Mouse (Mus musculus): ENCODE measurements around the gene Cers6. TPM values are rescaled to one million over a fixed set of nuclear protein-coding genes. Genes with fewer than 3 reads are reported as not detected.

Cers6 gene
- polyA plus RNA-seq, 1 experiment: 10.3 TPM

GRCm38 (mm10) chr2:68978244-68978643 is 117.0 kb downstream of the Cers6 start:
- H3K27me3 ChIP-seq (ENCODE audit: control insufficient read depth, insufficient read depth, insufficient read length): no peaks in the 10 kb centered on the region
- peaks cover 5% of the 10 kb centered on the region for H3K79me2 ChIP-seq (ENCODE audit: control insufficient read depth, insufficient read depth)
- H3K36me3 ChIP-seq (ENCODE audit: control insufficient read depth, insufficient read depth): no peaks in the 10 kb centered on the region
- no peak overlapping the region for H3ac ChIP-seq (ENCODE audit: control insufficient read depth, insufficient read length, low read depth)
- no peaks in the 10 kb centered on the region for H3K79me3 ChIP-seq (ENCODE audit: low read depth)
- TF ChIP-seq MAX (IDR thresholded peaks at IDR 0.05) (no peak), USF1 (IDR thresholded peaks at IDR 0.05; ENCODE audit: low read depth) (no peak)
- no peak overlapping the region for H3K4me3 ChIP-seq (ENCODE audit: insufficient read depth, poor library complexity, severe bottlenecking)

GRCm38 (mm10) chr2:68978660-68979604 is 117.7 kb downstream of the Cers6 start:
- H3K4me3 ChIP-seq (ENCODE audit: insufficient read depth, poor library complexity, severe bottlenecking): no peak overlapping the region
- no peaks in the 10 kb centered on the region for H3K36me3 ChIP-seq (ENCODE audit: control insufficient read depth, insufficient read depth)

GRCm38 (mm10) chr2:68981302-68981701 is 120.1 kb downstream of the Cers6 start:
- Histone ChIP-seq H3K36me3 (ENCODE audit: control insufficient read depth, insufficient read depth) (no peaks in the 10 kb centered on the region), H3K79me2 (ENCODE audit: control insufficient read depth, insufficient read depth) (peaks cover 5% of the 10 kb centered on the region), H3ac (ENCODE audit: control insufficient read depth, insufficient read length, low read depth) (no peak overlapping the region), H3K27me3 (ENCODE audit: control insufficient read depth, insufficient read depth, insufficient read length) (no peaks in the 10 kb centered on the region), H3K4me3 (ENCODE audit: insufficient read depth, poor library complexity, severe bottlenecking) (no peak overlapping the region), H3K79me3 (ENCODE audit: low read depth) (peaks cover 4% of the 10 kb centered on the region)
- no peak for TF ChIP-seq USF1 (IDR thresholded peaks at IDR 0.05; ENCODE audit: low read depth)
- no peak for TF ChIP-seq CTCF (IDR thresholded peaks at IDR 0.05; ENCODE audit: control insufficient read depth, insufficient read depth, insufficient read length)
- no peak for TF ChIP-seq CEBPB (IDR thresholded peaks at IDR 0.05; ENCODE audit: low read depth)
- TF ChIP-seq MYOD1 (IDR thresholded peaks at IDR 0.05; ENCODE audit: control insufficient read depth, insufficient read length, low read depth): no peak
- TF ChIP-seq MYOG (IDR thresholded peaks at IDR 0.05; ENCODE audit: control insufficient read depth, extremely low read depth, insufficient read length): no peak
- no peak for TF ChIP-seq MAX (IDR thresholded peaks at IDR 0.05)
- TF ChIP-seq FOSL1 (IDR thresholded peaks at IDR 0.05; ENCODE audit: insufficient read depth, low read length, poor library complexity, severe bottlenecking): no peak

More at GRCm38 (mm10) chr2:68978660-68979604, 117.7 kb downstream of the Cers6 start:
- H3ac ChIP-seq (ENCODE audit: control insufficient read depth, insufficient read length, low read depth): no peak overlapping the region
- peaks cover 5% of the 10 kb centered on the region for H3K79me2 ChIP-seq (ENCODE audit: control insufficient read depth, insufficient read depth)
- no peaks in the 10 kb centered on the region for H3K27me3 ChIP-seq (ENCODE audit: control insufficient read depth, insufficient read depth, insufficient read length)
- H3K79me3 ChIP-seq (ENCODE audit: low read depth): no peaks in the 10 kb centered on the region
- no peak for TF ChIP-seq MYOD1 (IDR thresholded peaks at IDR 0.05; ENCODE audit: control insufficient read depth, insufficient read length, low read depth)
- TF ChIP-seq MAX (IDR thresholded peaks at IDR 0.05): no peak
- no peak for TF ChIP-seq CTCF (IDR thresholded peaks at IDR 0.05; ENCODE audit: control insufficient read depth, insufficient read depth, insufficient read length)

- Histone ChIP-seq H3K27me3 (ENCODE audit: control insufficient read depth, insufficient read depth, insufficient read length) (no peaks in the 10 kb centered on the region), H3K79me3 (ENCODE audit: low read depth) (peaks cover 4% of the 10 kb centered on the region), H3ac (ENCODE audit: control insufficient read depth, insufficient read length, low read depth) (no peak overlapping the region), H3K36me3 (ENCODE audit: control insufficient read depth, insufficient read depth) (no peaks in the 10 kb centered on the region), H3K4me3 (ENCODE audit: insufficient read depth, poor library complexity, severe bottlenecking) (no peak overlapping the region), H3K79me2 (ENCODE audit: control insufficient read depth, insufficient read depth) (peaks cover 6% of the 10 kb centered on the region)
- TF ChIP-seq MAX (IDR thresholded peaks at IDR 0.05) (no peak), FOSL1 (IDR thresholded peaks at IDR 0.05; ENCODE audit: insufficient read depth, low read length, poor library complexity, severe bottlenecking) (no peak), MYOD1 (IDR thresholded peaks at IDR 0.05; ENCODE audit: control insufficient read depth, insufficient read length, low read depth) (no peak), CTCF (IDR thresholded peaks at IDR 0.05; ENCODE audit: control insufficient read depth, insufficient read depth, insufficient read length) (no peak), MYOG (IDR thresholded peaks at IDR 0.05; ENCODE audit: control insufficient read depth, extremely low read depth, insufficient read length) (no peak), USF1 (IDR thresholded peaks at IDR 0.05; ENCODE audit: low read depth) (no peak), CEBPB (IDR thresholded peaks at IDR 0.05; ENCODE audit: low read depth) (no peak)
These were observed 120.6 kb downstream of the Cers6 start for GRCm38 (mm10) chr2:68981756-68982409.

GRCm38 (mm10) chr2:68982979-68983378 is 121.7 kb downstream of the Cers6 start:
- Histone ChIP-seq H3K79me2 (ENCODE audit: control insufficient read depth, insufficient read depth) (peaks cover 10% of the 10 kb centered on the region), H3K4me3 (ENCODE audit: insufficient read depth, poor library complexity, severe bottlenecking) (no peak overlapping the region), H3K36me3 (ENCODE audit: control insufficient read depth, insufficient read depth) (no peaks in the 10 kb centered on the region), H3ac (ENCODE audit: control insufficient read depth, insufficient read length, low read depth) (no peak overlapping the region), H3K27me3 (ENCODE audit: control insufficient read depth, insufficient read depth, insufficient read length) (no peaks in the 10 kb centered on the region), H3K79me3 (ENCODE audit: low read depth) (peaks cover 4% of the 10 kb centered on the region)
- TF ChIP-seq CEBPB (IDR thresholded peaks at IDR 0.05; ENCODE audit: low read depth): no peak
- TF ChIP-seq CTCF (IDR thresholded peaks at IDR 0.05; ENCODE audit: control insufficient read depth, insufficient read depth, insufficient read length): no peak
- no peak for TF ChIP-seq MYOD1 (IDR thresholded peaks at IDR 0.05; ENCODE audit: control insufficient read depth, insufficient read length, low read depth)
- TF ChIP-seq MYOG (IDR thresholded peaks at IDR 0.05; ENCODE audit: control insufficient read depth, extremely low read depth, insufficient read length): no peak
- peak; percentile 92 for TF ChIP-seq USF1 (IDR thresholded peaks at IDR 0.05; ENCODE audit: low read depth)
- TF ChIP-seq MAX (IDR thresholded peaks at IDR 0.05): no peak
- TF ChIP-seq FOSL1 (IDR thresholded peaks at IDR 0.05; ENCODE audit: insufficient read depth, low read length, poor library complexity, severe bottlenecking): no peak
